Mouse (Mus musculus): Measurements from ENCODE around the gene Tmem121. TPM values are rescaled to one million over a fixed set of nuclear protein-coding genes. Genes with fewer than 3 reads are reported as not detected.

The Tmem121 gene
- polyA plus RNA-seq (2017; shearing (Covaris generic)) = not detected

- ATAC-seq = no peak
These were observed at the start of gene Tmem121 for GRCm38 (mm10) chr12:113185442-113186291. Gene Tmem121 (plus strand): TSS chr12:113185930.

- ATAC-seq = no peak
These were observed 49.2 kb upstream of the Tmem121 start for GRCm38 (mm10) chr12:113136492-113137020.

- no peak for ATAC-seq
These were observed 48.2 kb upstream of the Tmem121 start for GRCm38 (mm10) chr12:113137260-113138213.

DNA sequence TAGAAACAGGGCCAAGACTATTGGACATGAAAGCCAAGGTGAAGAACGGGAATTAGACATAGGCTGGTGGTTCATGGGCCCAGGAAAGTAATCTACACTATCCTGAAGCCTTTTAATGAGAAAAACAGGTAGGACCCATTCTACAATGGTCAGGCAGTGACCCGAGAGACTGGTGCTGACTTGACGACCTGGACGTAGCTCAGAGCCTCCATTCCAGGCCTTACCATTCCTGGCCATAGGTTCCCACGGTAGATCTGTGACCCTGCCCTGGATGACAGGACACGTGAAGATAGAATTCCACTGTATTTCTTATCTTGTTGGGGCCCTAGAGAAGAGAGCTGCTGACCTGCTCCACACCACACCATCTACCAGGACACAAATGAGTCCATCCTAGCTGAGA lies 47.4 kb upstream of the Tmem121 start:
- ATAC-seq = no peak

DNA sequence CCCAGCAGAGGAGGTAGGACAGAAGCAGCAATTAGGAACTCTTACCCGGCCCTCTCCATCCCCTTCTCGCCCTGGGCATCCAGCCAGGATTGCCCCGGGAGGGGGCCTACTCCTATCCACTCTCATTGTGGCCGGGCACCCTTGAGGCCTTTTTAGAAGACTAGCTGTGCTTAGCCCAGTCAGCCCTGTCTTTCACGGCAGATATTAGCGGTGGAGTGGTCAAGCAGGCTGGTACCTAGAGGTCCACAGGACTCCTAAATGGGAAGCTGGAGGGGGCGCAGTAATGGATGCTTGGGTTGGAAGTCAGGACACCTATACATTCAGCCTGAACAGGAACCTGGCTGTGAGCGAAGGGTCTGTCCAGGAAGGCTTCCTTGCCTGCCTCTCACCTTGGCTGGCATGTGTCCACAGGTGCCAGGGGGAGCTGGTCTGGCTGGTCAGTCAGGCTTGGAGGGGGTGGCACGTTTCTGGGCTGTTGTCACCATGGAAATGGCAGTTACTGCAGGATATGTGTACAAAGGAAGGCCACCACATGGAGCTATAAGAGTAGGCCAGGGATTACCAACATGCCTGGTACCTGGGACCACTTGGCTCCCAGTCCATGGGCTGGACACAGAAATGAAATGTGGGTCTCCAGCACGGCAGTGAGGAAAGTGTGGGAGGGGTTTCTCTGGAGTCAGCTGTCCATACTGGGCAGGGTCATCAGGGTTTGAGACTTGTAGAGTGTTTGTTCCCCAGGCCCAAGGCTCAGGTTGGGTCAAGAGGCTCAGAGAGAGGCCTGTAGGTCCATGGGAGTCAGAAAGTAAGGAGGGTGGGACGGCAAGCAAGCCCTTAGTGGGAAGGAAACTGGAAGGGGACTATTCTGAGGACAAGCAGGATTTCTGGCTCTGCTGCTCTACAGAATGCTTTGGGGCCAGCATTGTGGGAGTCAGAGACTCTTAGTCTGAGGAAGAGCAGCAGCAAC lies 46.5 kb upstream of the Tmem121 start:
- ATAC-seq = no peak

- peak; percentile 86 for ATAC-seq
These were observed 45.7 kb upstream of the Tmem121 start, which contains the start of gene Crip2 for GRCm38 (mm10) chr12:113139908-113140615. Gene Crip2 (plus strand): TSS chr12:113140236.

GRCm38 (mm10) chr12:113140616-113141411 lies 44.9 kb upstream of the Tmem121 start:
- peak; percentile 21 for ATAC-seq

DNA sequence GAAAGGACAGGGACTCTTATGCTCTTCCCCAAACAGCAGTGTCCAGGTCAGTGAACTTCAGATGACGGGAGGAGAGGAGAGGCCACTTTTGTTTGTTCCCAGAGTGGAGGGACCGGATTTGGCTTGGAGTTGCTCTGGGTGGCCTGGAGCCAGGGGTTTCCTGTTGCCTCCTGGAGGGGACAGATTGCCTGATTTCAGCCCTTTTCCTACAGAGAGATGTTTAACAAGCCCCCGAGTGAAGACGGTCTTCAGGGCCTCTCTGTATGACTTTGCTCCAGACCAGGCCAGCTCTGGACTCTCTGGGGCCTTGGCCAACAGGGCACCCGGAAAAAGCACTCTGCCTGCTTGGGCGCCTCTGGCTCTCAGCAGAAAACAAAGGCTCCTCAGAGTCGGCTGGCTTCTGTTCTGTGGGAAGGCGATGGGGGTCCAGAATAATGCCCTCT lies 44.2 kb upstream of the Tmem121 start:
- no peak for ATAC-seq

GRCm38 (mm10) chr12:113142021-113142975 lies 43.4 kb upstream of the Tmem121 start:
- no peak for ATAC-seq

GRCm38 (mm10) chr12:113143164-113143563 lies 42.6 kb upstream of the Tmem121 start:
- no peak for ATAC-seq

DNA sequence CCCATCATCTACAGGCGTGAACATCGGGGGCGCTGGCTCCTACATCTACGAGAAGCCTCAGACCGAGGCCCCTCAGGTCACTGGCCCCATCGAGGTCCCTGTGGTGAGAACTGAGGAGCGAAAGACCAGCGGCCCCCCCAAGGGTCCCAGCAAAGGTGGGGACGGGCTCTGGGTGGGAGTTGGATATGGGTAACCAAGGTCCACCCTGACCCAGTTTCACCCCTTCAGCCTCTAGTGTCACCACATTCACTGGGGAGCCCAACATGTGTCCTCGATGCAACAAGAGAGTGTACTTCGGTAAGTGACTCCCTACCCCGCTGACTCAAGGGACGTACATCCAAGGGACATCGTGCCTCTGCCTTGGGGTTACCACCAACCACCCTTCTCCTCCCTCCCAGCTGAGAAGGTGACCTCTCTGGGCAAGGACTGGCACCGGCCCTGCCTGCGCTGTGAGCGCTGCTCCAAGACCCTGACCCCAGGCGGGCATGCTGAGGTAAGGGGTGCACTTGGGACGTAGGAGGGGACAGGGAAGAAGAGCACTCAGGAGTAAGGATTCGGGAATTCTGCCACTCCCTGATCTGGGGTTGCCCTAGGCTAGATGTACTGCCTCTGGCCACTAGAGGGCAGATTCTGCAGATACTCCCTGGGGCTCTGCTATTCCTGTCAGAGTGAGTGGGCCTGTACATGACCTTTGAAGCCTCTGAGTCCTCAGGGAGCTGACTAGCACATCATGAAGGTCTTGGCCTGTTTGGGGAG lies 41.6 kb upstream of the Tmem121 start:
- ATAC-seq = no peak

DNA sequence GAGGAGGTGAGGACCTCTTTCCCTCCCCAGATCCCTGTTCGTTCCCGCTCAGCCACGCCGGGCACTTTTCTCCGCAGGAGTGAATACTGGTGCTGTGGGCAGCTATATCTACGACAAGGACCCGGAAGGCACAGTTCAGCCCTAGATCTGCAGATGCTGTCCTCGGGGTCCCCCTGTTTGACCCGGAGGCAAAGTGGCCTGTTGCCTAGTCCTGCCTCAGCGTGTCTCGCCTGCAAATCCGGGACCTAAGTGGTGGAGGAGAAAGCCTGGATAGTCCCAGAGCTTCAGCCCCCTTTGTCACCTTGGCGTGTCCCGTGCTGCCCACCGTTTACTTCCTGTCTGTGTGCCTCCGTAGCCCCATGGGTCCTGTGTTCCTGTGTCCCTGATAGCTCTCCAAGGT lies 40.8 kb upstream of the Tmem121 start:
- no peak for ATAC-seq

DNA sequence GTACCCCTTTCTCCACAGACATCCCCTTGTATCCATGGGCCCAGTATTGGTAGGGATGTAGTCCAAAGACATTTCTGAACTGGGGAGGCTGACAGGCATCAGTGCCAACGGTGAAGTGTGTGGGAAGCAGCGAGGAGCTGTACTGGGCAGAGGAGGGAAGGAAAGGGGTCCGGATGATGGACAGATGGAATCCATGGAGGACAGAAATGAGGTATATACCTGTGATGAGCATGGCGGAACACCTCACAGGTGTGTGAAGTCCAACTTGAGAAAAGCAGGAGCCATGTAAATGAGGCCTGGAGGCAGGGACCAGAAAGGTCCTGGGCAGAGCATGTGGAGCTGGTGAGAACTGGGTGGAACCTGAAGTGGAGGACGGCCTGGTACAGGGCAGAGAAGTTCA lies 40.1 kb upstream of the Tmem121 start:
- no peak for ATAC-seq

- peak; percentile 76 for ATAC-seq
These were observed 39.3 kb upstream of the Tmem121 start, which contains the start of gene Crip1 for GRCm38 (mm10) chr12:113146112-113147057. Gene Crip1 (plus strand): TSS chr12:113146316.

- no peak for ATAC-seq
These were observed 38.2 kb upstream of the Tmem121 start for GRCm38 (mm10) chr12:113147481-113147880.

- no peak for ATAC-seq
These were observed 37.2 kb upstream of the Tmem121 start for GRCm38 (mm10) chr12:113148381-113149035.
